8 mouse cellular contexts compared by ENCODE assay signal in genomic region chr11:116814076-116814883, GRCm38 (mm10). TPM values are rescaled to one million over a fixed set of nuclear protein-coding genes. Genes with fewer than 3 reads are reported as not detected.
DNase-seq lines count a peak whose midpoint lies in the region; ATAC-seq and TF ChIP-seq lines count a peak whose summit lies in the region.

No protein-coding gene starts in this region.

- H3K4me2 ChIP-seq in heart, embryonic 15.5 days = peak overlapping the region; percentile 21

- TF ChIP-seq CTCF in lung, adult 2 months (IDR thresholded peaks at IDR 0.05; ENCODE audit: insufficient read depth, low read length) = no peak
- no peak for TF ChIP-seq CTCF in embryonic fibroblast, embryonic 13.5 days (IDR thresholded peaks at IDR 0.05; ENCODE audit: borderline replicate concordance, insufficient read depth, low read length)

- peak; percentile 32; the same call in 1 of the 2 replicates for ATAC-seq in heart, embryonic 15.5 days (replicated peaks; ENCODE audit: insufficient number of reproducible peaks, insufficient read depth, low FRiP score, low read depth)

- H3K9me3 ChIP-seq in heart, embryonic 15.5 days (replicated peaks) = no peaks in the 10 kb centered on the region

- no peaks in the 10 kb centered on the region for H3K27me3 ChIP-seq in heart, embryonic 15.5 days

- peak overlapping the region; percentile 96 for H3K27ac ChIP-seq in embryonic fibroblast, embryonic 13.5 days (ENCODE audit: insufficient read depth, low read length)
- H3K27ac ChIP-seq in heart, embryonic 15.5 days = peak overlapping the region; percentile 86

- no peak for TF ChIP-seq POLR2A in lung, adult 2 months (IDR thresholded peaks at IDR 0.05; ENCODE audit: borderline replicate concordance, extremely low read depth, low read depth, low read length)
- no peak for TF ChIP-seq POLR2A in embryonic fibroblast, embryonic 13.5 days (IDR thresholded peaks at IDR 0.05; ENCODE audit: low read depth, low read length)

- H3K4me3 ChIP-seq in lung, adult 2 months (replicated peaks; ENCODE audit: extremely low read depth, low read depth, low read length) = no peak overlapping the region
- H3K4me3 ChIP-seq in embryonic fibroblast, embryonic 13.5 days (ENCODE audit: insufficient read depth, low read length) = no peak overlapping the region
- H3K4me3 ChIP-seq in heart, embryonic 15.5 days = no peak overlapping the region

- peaks cover 37% of the 10 kb centered on the region for H3K4me1 ChIP-seq in lung, adult 2 months (ENCODE audit: control insufficient read depth, insufficient read depth, low read length)
- peaks cover 33% of the 10 kb centered on the region for H3K4me1 ChIP-seq in embryonic fibroblast, embryonic 13.5 days (ENCODE audit: control insufficient read depth, insufficient read depth, low read length)
- peaks cover 64% of the 10 kb centered on the region for H3K4me1 ChIP-seq in heart, embryonic 15.5 days (replicated peaks)

- H3K9ac ChIP-seq in heart, embryonic 15.5 days = no peak overlapping the region

- 22% methylated on average over 20 of the region's 20 CpGs for WGBS in lung, adult 2 months
- WGBS in heart, embryonic 15.5 days = 30% methylated on average over 20 of the region's 20 CpGs

- peak; percentile 53 to 64 for DNase-seq in lung, adult 18-20 months
- DNase-seq in lung, adult 2 months = no peak
- peak; percentile 89 for DNase-seq in kidney, postnatal 10 days
- peak; percentile 77 for DNase-seq in mesoderm, embryonic 11.5 days (ENCODE audit: low read depth, low spot score)
- DNase-seq in testis, postnatal 10 days (ENCODE audit: low spot score) = peak; percentile 73
- DNase-seq in layer of hippocampus, postnatal 36 days = no peak

- no peaks in the 10 kb centered on the region for H3K36me3 ChIP-seq in heart, embryonic 15.5 days

RNA-seq across cellular contexts. Expression of gene Mxra7, which starts 13.6 kb away (rescaled TPM):
- polyA plus RNA-seq in lung, adult 2 months (2012; rRNA removed) = 70.1 and 172 TPM in 2 replicates
- polyA plus RNA-seq in embryonic fibroblast, embryonic 13.5 days (2011; ENCODE audit: insufficient read length, low read depth, missing spikeins) = 76.8 and 82.4 TPM in 2 replicates
- 18.8 and 19.8 TPM in 2 replicates for polyA plus RNA-seq in heart, embryonic 15.5 days (2015; fragmentation: Nextera tagmentation; extraction: Ambion mirVana)
- total RNA-seq in layer of hippocampus, postnatal 36 days (2021) = 10 to 100 TPM; 22.3 to 22.6 TPM

RNA-seq across cellular contexts. Expression of gene Mettl23, which starts 28.8 kb away (rescaled TPM):
- polyA plus RNA-seq in lung, adult 2 months (2012; rRNA removed) = 26.2 and 26.4 TPM in 2 replicates
- polyA plus RNA-seq in embryonic fibroblast, embryonic 13.5 days (2011; ENCODE audit: insufficient read length, low read depth, missing spikeins) = 20.4 and 22.4 TPM in 2 replicates
- polyA plus RNA-seq in heart, embryonic 15.5 days (2015; fragmentation: Nextera tagmentation; extraction: Ambion mirVana) = 63.0 and 63.4 TPM in 2 replicates
- 10 to 100 TPM; 30.3 to 30.4 TPM for total RNA-seq in layer of hippocampus, postnatal 36 days (2021)

RNA-seq across cellular contexts. Expression of gene Jmjd6, which starts 29.0 kb away (rescaled TPM):
- polyA plus RNA-seq in lung, adult 2 months (2012; rRNA removed) = 23.8 and 26.8 TPM in 2 replicates
- 37.1 and 38.7 TPM in 2 replicates for polyA plus RNA-seq in embryonic fibroblast, embryonic 13.5 days (2011; ENCODE audit: insufficient read length, low read depth, missing spikeins)
- polyA plus RNA-seq in heart, embryonic 15.5 days (2015; fragmentation: Nextera tagmentation; extraction: Ambion mirVana) = 66.5 and 67.4 TPM in 2 replicates
- total RNA-seq in layer of hippocampus, postnatal 36 days (2021) = 10 to 100 TPM; 35.0 to 44.9 TPM

RNA-seq across cellular contexts. Expression of gene Mfsd11, which starts 38.0 kb away (rescaled TPM):
- 22.3 and 22.5 TPM in 2 replicates for polyA plus RNA-seq in lung, adult 2 months (2012; rRNA removed)
- 30.7 and 36.6 TPM in 2 replicates for polyA plus RNA-seq in embryonic fibroblast, embryonic 13.5 days (2011; ENCODE audit: insufficient read length, low read depth, missing spikeins)
- polyA plus RNA-seq in heart, embryonic 15.5 days (2015; fragmentation: Nextera tagmentation; extraction: Ambion mirVana) = 31.8 and 38.6 TPM in 2 replicates
- 10 to 100 TPM; 38.7 to 51.4 TPM for total RNA-seq in layer of hippocampus, postnatal 36 days (2021)

RNA-seq across cellular contexts. Expression of gene Srsf2, which starts 38.6 kb away (rescaled TPM):
- polyA plus RNA-seq in lung, adult 2 months (2012; rRNA removed) = 448 and 676 TPM in 2 replicates
- 301 and 306 TPM in 2 replicates for polyA plus RNA-seq in embryonic fibroblast, embryonic 13.5 days (2011; ENCODE audit: insufficient read length, low read depth, missing spikeins)
- 479 and 520 TPM in 2 replicates for polyA plus RNA-seq in heart, embryonic 15.5 days (2015; fragmentation: Nextera tagmentation; extraction: Ambion mirVana)
- total RNA-seq in layer of hippocampus, postnatal 36 days (2021) = 100 to 1,000 TPM; 170 to 180 TPM

Comparison
In these comparisons a context has a peak if more than half of its experiments do, and no peak if none do; other contexts are left out.
1. DNase-seq: peak in lung, adult 18-20 months (2 of 2), kidney, postnatal 10 days (single experiment), mesoderm, embryonic 11.5 days (single experiment) and testis, postnatal 10 days (single experiment); none in lung, adult 2 months (single experiment) and layer of hippocampus, postnatal 36 days (0 of 2).